Mouse (Mus musculus) CH12.LX (cell line): ENCODE results near the gene Zcchc7. TPM values are rescaled to one million over a fixed set of nuclear protein-coding genes. Genes with fewer than 3 reads are reported as not detected.

ENCODE experiments used
- DNase-seq: peaks from one replicate; pipeline ENCODE4 v3.0.0-alpha.2; 2013; ENCODE audit errors: extremely low read depth
- H3K27ac ChIP-seq: 2 replicates; pipeline ENCODE4 v1.5.1; 2012; ENCODE audit warnings: low read depth, mild to moderate bottlenecking, control low read depth, moderate library complexity; ENCODE audit not compliant: insufficient read depth
- H3K27me3 ChIP-seq: replicated peaks from 2 replicates; pipeline ENCODE3; 2012; ENCODE audit warnings: inconsistent platforms
- H3K36me3 ChIP-seq, 2 experiments: replicated peaks in 1 of 2; 2 replicates each; pipeline versions ENCODE3 to v1.6.1; 2012; ENCODE audit warnings: inconsistent platforms in 1 of 2, low read length in 1 of 2, mild to moderate bottlenecking in 1 of 2, mixed read lengths in 1 of 2, moderate library complexity in 1 of 2; ENCODE audit not compliant: control insufficient read depth in 1 of 2, insufficient read depth in 1 of 2
- H3K4me1 ChIP-seq, 2 experiments: 2 replicates each; pipeline ENCODE4 v1.6.1; 2012; ENCODE audit warnings: inconsistent platforms in 1 of 2, moderate library complexity in 1 of 2; ENCODE audit not compliant: insufficient read depth in 2 of 2, control insufficient read depth in 1 of 2
- H3K4me2 ChIP-seq: 2 replicates; pipeline ENCODE4 v1.6.1; 2012; ENCODE audit warnings: low read depth, mild to moderate bottlenecking, control low read depth; ENCODE audit not compliant: poor library complexity, insufficient read depth, severe bottlenecking
- H3K4me3 ChIP-seq, 3 experiments: fragments of 150-350 bp in 1 of 3; sonication (generic) in 1 of 3; replicated peaks in 1 of 3; 2 replicates each; pipeline versions ENCODE3 to v1.5.1; 2011 to 2012; ENCODE audit warnings: low read depth in 2 of 3, low read length in 2 of 3, mild to moderate bottlenecking in 2 of 3, moderate library complexity in 2 of 3, control low read depth in 1 of 3, improper control_type of control experiment in 1 of 3, inconsistent platforms in 1 of 3, mixed read lengths in 1 of 3; ENCODE audit not compliant: poor library complexity in 1 of 3
- H3K79me2 ChIP-seq: replicated peaks from 2 replicates; pipeline ENCODE4 v1.6.1; 2012; ENCODE audit warnings: mild to moderate bottlenecking, moderate library complexity; ENCODE audit not compliant: control insufficient read depth, poor library complexity, insufficient read depth, severe bottlenecking; ENCODE audit errors: extremely low read depth
- H3K9ac ChIP-seq: 2 replicates; pipeline ENCODE4 v1.6.1; 2012; ENCODE audit warnings: low read depth, mild to moderate bottlenecking, control low read depth, moderate library complexity; ENCODE audit not compliant: insufficient read depth
- H3K9me3 ChIP-seq: replicated peaks from 2 replicates; pipeline ENCODE3; 2012; ENCODE audit warnings: low read length, inconsistent platforms, mixed read lengths
- CHD1 ChIP-seq: IDR thresholded peaks from 2 replicates; pipeline ENCODE4 v1.6.1; 2012; ENCODE audit warnings: low read depth, low read length, improper control_type of control experiment, inconsistent platforms
- GABPA ChIP-seq: IDR thresholded peaks from 2 replicates; pipeline ENCODE4 v1.6.1; 2012; ENCODE audit warnings: low read depth, low read length, improper control_type of control experiment, inconsistent platforms; ENCODE audit not compliant: insufficient replicate concordance
- HCFC1 ChIP-seq: IDR thresholded peaks from 2 replicates; pipeline ENCODE4 v1.6.1; 2012; ENCODE audit warnings: low read depth, mild to moderate bottlenecking, inconsistent platforms, low read length, improper control_type of control experiment
- JUND ChIP-seq: conservative IDR thresholded peaks from 2 replicates; pipeline ENCODE4 v1.6.1; 2011; ENCODE audit warnings: low read depth, low read length, improper control_type of control experiment
- MAZ ChIP-seq: IDR thresholded peaks from 2 replicates; pipeline ENCODE4 v1.6.1; 2012; ENCODE audit warnings: low read depth, mild to moderate bottlenecking, inconsistent platforms, low read length, improper control_type of control experiment, moderate library complexity
- MEF2A ChIP-seq: IDR thresholded peaks from 2 replicates; pipeline ENCODE4 v1.6.1; 2014; ENCODE audit warnings: low read depth, mild to moderate bottlenecking, inconsistent platforms, low read length, improper control_type of control experiment, borderline replicate concordance
- MXI1 ChIP-seq: IDR thresholded peaks from 2 replicates; pipeline ENCODE4 v1.6.1; 2011; ENCODE audit warnings: mild to moderate bottlenecking, low read depth, low read length, improper control_type of control experiment
- SIN3A ChIP-seq: IDR thresholded peaks from 2 replicates; pipeline ENCODE4 v1.6.1; 2012; ENCODE audit warnings: low read length, improper control_type of control experiment, inconsistent platforms
- TCF12 ChIP-seq: IDR thresholded peaks from 2 replicates; pipeline ENCODE4 v1.6.1; 2014; ENCODE audit warnings: low read depth, mild to moderate bottlenecking, inconsistent platforms, low read length, improper control_type of control experiment
- UBTF ChIP-seq: IDR thresholded peaks from 2 replicates; pipeline ENCODE4 v1.6.1; 2012; ENCODE audit warnings: low read depth, mild to moderate bottlenecking, inconsistent platforms, low read length, improper control_type of control experiment, moderate library complexity
- dilution Hi-C: fragments of 300-500 bp; cut with MboI; formaldehyde crosslinking; loops from 2 replicates; pipeline ENCODE4 v1.14.3; 2020; ENCODE audit warnings: low sequenced_read_pairs; ENCODE audit not compliant: extremely low pct_unique_long_range_greater_than_20kb, extremely low pct_ligation_motif_present
- in situ Hi-C: fragments of 300-500 bp; cut with MboI; formaldehyde crosslinking; loops from 3 replicates; pipeline ENCODE4 v1.14.3; 2019; ENCODE audit warnings: low sequenced_read_pairs, low pct_ligation_motif_present, low pct_unique_long_range_greater_than_20kb, mixed read lengths
- polyA plus RNA-seq: library from polyadenylated mRNA; unstranded; fragments of >175 nt; gene quantifications from 2 replicates; pipeline ENCODE4 v1.2.1, GENCODE M21; 2012; ENCODE audit warnings: low read depth; ENCODE audit not compliant: insufficient read length
- total RNA-seq, 2 experiments: library from RNA; depleted of rRNA; stranded (reverse); fragments of 300-350 nt in 1 of 2; fragments of >200 nt in 1 of 2; gene quantifications; 2 replicates each; pipeline ENCODE4 v1.2.3; 2012 to 2014

The Zcchc7 gene
- total and polyA plus RNA-seq, 3 experiments = 21.0 to 27.6 (median 25.2) TPM

DNA sequence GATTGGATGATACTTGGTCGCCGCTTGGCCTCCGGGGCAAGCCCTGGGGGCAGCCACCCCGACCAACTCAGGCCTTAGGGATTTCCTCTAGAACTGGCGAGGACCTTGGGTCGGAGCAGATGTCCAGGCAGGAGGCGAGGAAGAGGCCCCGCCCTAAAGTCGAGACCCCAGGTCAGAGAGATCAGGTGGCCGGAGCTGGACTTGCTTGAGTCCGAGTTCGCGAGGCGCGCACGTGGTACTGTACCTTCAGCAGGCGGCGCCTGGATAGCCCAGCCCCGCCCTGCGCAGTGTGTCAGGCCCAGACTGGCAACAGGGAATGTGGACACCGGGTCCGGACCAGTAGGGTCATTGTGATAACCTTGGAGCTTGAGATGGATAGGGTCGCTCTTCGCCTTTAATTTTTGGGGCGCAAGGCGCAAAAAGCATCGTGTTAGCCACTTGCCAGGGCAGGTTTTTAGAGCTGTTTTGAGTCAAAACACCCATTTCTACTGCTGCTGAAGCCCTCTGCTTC is 41.5 kb upstream of the Zcchc7 start:
- TF ChIP-seq UBTF (no peak), MEF2A (no peak), JUND (no peak)
- Histone ChIP-seq H3K36me3 (no peaks in the 10 kb centered on the region), H3K4me3 (no peak overlapping the region), H3K9me3 (peaks cover 22% of the 10 kb centered on the region), H3K9ac (no peak overlapping the region), H3K27ac (no peak overlapping the region), H3K4me1 (peaks cover 0 to 14% of the 10 kb centered on the region in 2 experiments; a peak in 1 of 4 replicates), H3K27me3 (no peaks in the 10 kb centered on the region), H3K79me2 (peaks cover 11% of the 10 kb centered on the region), H3K4me2 (no peak overlapping the region)
- DNase-seq = no peak
- dilution Hi-C loops (no loop called here), in situ Hi-C loops (no loop called here)

DNA sequence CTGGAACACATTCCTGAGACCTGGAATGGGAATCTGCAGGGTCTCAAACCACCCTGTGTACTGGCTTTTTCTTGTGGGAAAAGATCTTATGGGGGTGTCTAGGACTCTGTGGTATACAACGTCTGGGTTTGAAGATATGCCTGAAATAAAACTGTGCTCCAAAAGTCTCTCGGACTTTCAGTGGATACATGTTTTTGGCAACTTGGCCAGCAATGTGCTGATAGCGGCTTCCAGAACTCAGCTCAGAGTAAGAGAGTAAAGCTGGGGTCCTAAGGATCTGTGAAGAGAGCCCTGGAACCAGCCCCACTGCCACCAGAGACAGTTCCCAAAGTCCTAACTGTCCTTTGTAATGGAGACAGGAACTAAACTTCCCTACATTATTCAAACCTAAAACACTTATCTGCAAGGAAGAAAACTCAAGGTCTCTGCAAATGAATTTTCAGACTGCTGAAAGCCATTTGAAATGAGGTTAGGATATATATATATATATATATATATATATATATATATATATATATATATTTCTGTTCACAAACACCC is 40.0 kb upstream of the Zcchc7 start:
- no peak for DNase-seq
- in situ Hi-C loops (no loop called here), dilution Hi-C loops (no loop called here)
- no peaks in the 10 kb centered on the region for H3K79me2 ChIP-seq
- H3K36me3 ChIP-seq = no peaks in the 10 kb centered on the region
- H3K27ac ChIP-seq = no peak overlapping the region
- peaks cover 0 to 14% of the 10 kb centered on the region in 2 experiments; a peak in 1 of 4 replicates for H3K4me1 ChIP-seq
- TF ChIP-seq TCF12 = no peak
- no peak for TF ChIP-seq GABPA
- H3K4me2 ChIP-seq = no peak overlapping the region
- H3K4me3 ChIP-seq = no peak overlapping the region
- H3K27me3 ChIP-seq = no peaks in the 10 kb centered on the region
- H3K9ac ChIP-seq = no peak overlapping the region
- H3K9me3 ChIP-seq = peaks cover 22% of the 10 kb centered on the region

DNA sequence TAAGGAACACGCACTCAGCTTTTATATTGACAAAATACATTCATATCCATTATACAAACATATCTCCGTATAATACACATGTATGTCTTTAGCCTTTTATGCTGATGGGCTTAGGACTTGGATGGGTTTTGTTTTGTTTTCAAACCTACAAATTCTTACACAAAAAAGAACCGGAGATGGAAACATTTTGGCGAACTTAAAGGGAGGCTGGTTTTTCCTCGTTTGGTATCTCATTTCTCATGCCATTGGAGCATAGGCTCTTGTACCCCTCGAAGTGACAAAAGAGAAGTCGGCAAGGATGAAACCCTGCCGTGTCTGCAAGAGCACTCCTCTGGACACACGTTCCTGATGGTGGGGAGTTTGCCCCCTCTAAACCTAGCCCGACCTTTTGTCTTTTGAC is 39.3 kb upstream of the Zcchc7 start:
- Histone ChIP-seq H3K4me2 (no peak overlapping the region), H3K4me1 (peaks cover 0 to 14% of the 10 kb centered on the region in 2 experiments; a peak in 1 of 4 replicates), H3K36me3 (no peaks in the 10 kb centered on the region), H3K9ac (no peak overlapping the region), H3K27me3 (no peaks in the 10 kb centered on the region), H3K27ac (no peak overlapping the region), H3K9me3 (peaks cover 22% of the 10 kb centered on the region), H3K4me3 (no peak overlapping the region), H3K79me2 (no peaks in the 10 kb centered on the region)
- TF ChIP-seq MAZ (no peak), CHD1 (no peak), JUND (no peak), HCFC1 (no peak), MXI1 (no peak), SIN3A (no peak)
- in situ Hi-C loops (no loop called here), dilution Hi-C loops (no loop called here)
- no peak for DNase-seq
